Mouse (Mus musculus) ovary, postnatal 36 days (tissue): ENCODE results near the gene Appbp2.

Experiments
- DNase-seq: peaks from one replicate; pipeline ENCODE4 v3.0.0; 2022; ENCODE audit warnings: low spot score, mixed read lengths

The Appbp2 gene

DNA sequence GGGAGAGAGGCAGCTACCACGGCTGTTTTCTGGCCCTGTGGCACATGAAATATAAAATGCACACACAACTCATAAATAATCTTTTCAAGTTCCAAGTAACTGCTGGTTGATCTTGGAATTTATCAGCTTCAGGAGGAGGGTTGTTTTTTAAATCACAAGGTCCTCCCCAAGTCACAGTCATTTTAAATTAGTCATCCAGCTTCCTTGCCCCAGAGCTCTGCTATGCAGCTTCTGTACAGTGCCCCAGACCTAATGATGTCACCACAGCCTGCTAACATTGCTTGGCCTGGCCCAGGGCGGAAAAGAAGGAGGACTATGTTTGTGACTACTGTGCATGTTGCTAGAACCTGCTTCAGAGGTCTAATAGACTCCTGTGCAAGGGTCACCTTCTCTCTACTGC is 77.6 kb downstream of the Appbp2 start:
- DNase-seq = no peak

DNA sequence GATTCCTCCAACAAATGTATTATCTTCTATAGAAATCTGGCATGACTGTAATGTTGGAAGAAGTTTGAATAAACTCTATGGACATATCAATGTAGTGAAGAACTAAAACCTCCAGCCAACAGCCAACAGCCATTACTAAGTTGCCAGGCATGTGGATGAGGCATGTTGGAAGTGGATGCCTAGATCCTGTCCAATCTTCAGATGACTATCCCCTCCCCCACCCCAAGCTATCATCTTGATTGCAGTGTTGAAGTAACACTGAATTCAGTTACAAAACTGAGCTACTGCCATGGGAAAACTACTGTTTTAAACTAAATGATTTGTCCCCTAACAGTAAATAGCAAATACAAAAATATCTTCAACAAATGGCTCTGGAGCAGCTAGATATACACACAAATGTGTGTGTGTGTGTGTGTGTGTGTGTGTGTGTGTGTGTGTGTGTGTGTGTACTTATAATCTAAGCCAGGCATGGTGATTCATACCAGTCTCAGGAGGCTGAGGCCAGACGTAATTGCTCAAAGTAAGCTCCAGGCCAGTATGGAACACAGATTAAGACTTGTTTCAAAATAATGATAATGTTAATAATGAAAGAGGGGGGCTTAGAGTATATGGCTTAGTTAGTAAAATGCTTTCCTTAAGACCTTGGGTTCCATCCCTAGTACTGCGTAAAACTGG is 82.5 kb downstream of the Appbp2 start:
- DNase-seq = no peak

DNA sequence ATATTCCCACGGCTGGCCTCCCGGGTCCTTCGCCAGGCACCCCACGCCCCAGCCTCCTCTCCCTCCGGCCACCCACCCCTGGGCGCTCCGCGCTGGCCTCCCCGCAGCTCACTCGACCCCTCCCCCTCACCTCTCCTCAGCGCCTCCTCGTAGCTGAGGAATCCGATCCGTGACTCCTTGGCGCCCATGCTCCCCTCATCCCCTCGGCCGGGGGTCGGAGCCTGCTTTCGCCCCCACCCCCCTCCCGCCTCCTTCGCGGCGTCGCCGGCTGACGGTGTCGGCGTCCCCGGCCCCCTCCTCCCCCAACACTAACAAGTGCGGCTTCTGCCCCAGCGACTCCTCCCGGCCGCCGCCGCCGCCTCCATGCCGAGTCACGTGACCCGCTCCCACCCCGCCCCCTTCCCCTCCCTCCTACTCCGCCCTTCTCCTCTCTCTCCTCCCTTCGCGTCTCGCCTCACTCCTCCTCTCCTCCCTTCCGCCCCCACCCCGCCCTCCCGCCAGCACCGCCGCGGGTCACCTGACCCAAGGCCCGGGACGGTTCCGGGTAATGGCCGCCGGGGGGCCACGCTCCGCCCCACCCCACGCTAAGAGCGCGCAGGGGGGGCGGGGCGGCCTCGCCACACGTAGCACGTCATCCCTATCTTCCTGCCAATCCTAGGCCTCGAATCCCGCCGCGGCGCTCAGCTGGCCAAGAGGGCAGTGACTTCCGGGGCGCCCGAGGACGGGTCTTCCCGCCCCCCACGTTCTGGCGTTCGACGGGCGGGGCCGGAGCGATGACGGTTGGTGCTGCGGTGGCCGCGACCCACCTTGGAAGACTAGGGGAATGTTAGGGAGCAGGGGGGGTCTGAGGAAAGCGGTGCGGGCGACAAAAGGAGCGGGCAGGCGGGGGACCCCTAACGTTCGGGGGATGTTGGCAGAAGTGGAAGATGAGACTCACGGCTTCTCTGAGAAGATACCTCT is 95.1 kb downstream of the Appbp2 start, which contains the start of gene Usp32:
TSS of gene Usp32 (minus strand) at position 581 of the 960 bp plus-strand sequence.
- DNase-seq = peak; percentile 97

DNA sequence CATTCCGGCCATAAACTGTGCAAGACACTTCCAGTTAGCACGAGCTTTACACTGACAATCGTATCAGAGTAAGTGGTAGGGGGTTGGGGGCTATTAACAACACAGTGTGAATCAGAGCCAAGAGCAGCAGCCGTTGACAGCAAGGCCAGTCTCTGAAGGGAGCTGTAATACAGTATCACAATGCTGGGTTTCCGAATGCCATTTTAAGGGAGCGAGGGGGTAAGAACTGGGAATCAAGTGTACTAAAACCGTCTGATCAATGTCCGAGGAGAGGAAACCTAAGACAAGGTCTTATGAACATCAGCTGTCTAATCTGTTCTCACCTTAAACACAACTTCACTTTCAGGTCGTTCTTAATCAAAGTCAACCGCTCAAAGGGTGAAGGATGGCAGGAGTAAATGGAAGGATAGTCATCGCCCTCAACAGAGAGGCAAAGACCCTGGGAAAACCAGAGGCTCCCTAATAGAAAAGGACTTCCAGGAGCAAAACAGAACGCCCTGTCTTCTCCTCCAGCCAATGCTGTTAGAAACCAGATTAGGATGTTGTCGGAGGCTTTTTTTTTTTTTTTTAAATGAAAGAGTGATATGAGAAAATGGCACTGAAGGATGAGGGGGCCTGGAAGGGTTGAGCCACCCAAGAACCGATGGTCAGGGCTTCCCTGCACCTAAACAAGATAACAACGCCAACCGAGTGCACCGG is 96.0 kb downstream of the Appbp2 start:
- no peak for DNase-seq
